Mouse (Mus musculus): ENCODE data around the gene Erc2. TPM values are rescaled to one million over a fixed set of nuclear protein-coding genes. Genes with fewer than 3 reads are reported as not detected.

Gene Erc2
- polyA plus RNA-seq, 1 experiment, result 1.0 TPM

DNA sequence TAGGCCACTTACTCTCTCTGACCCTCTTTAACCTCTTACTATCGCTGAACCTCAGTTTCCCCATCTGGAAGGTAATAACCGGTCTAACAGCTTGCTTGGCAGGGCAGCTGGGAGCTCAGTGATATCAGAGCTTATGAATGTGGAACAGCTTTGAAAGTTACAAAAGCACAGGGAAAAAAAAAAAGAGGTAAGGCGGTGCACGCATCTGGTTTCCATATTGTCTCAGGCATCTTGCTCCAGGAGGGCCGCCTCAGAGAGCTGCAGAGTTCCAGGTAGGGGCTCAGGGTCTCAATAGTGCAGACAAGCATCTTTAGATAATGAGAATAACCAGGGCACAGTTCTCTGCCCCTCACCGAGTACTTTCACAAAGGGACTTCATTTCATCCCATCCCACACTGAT is 816.9 kb downstream of the Erc2 start:
- DNase-seq (ENCODE audit: low spot score), result no peak

DNA sequence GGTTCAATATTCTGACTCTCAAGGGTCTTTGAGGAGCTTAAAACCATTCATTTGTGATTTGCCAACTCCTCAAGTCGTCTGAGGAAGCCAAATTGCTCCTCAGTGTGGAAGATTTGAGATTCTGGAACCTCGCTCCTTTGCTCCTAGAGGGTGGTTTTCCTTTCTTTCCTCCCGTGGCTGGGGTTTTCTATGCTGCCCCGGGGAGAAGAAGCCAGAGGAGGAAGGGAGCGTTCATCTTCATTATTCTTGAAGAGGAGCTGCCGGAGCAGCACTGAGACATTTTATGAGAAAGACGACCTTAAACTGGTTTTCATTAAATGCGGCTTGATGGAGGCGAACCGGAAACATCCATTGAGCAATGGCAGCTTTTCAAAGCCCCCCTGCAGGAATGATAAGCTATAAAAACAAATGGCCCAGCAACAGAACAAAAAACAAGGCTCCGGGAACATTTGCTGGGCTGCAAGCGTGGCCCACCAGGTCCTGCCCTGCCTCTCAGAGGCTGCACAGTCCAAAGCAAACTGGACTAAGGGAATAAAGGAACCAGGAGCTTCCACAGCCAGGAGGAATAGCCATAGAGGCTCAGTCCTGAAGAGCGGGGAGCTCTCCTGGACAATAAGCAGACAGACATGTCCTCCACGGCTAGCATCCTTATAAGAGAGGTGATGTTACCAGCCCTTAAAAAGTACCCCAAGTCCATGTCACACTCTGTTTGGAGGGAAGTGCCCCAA is 819.2 kb downstream of the Erc2 start:
- no peak for DNase-seq (ENCODE audit: low spot score)

DNA sequence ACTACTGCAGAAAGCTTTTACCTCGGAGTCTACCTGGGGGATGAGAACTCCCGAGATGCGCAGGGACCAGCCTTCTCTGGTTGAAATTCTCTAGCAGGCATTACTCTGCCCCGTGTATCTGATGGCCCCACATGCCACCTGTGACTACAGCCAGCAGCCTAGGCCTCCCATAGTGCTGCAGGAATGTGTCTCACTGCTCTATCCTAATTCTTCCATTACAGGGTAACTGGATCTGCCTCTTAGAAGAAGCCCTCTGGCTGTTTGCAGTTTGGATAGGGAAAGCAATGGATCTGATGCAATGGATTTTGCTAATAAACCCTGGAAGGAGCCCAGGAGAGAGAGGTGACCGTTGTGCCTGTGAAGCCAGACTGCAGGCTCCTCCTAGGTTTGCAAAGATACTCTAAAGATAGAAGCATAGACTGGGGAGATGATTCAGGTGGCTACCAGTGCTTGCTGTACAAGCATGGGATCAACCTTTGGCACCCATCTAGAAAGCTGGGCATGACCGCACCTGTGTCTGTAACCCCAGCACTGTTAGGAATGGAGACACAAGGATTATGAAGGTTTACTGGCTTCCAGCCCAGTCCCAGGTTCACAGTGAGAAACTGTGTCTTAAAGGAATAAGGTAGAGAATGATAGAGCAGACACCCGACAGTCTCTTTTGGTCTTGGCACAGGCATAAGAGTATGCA is 821.2 kb downstream of the Erc2 start:
- DNase-seq (ENCODE audit: low spot score), result no peak

DNA sequence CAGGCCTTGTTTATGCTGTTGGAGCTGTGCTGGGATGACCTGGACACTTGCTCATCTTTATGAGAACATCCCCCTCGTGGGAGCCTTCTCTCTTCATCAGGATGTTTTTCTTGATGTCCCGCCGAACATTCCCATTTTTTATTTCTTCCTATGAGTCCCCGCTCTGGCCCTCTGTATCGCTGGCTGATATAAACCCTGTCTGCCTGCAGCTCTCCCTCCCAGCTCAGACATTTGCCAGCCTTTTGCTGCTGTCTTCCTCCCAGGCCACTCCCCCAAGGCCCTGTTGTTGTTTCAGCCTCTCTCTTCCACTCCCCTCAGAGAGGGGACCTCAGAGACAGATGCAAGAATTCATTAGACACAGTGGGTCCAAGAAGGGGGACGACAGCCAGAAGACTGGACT is 823.5 kb downstream of the Erc2 start:
- no peak for DNase-seq (ENCODE audit: low spot score)

DNA sequence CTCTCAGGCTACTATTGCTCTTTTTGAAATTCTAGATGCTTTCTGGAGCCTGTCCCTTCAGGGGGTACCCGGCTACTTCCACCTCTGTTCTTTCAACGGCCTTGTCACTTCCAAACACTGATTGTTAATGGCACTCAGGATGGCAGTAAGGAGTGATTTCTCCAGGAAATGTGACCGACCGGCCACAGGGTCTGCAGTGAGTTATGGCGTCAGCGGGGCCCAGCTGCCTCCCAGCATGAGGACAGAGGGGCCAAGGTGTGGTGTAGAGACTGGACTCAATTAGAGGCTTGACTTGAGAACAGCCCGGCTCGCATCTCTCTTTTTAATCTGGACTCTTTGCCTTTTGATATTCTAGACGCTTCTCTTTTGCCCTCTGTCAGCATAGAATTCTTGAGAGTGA is 829.5 kb downstream of the Erc2 start:
- DNase-seq (ENCODE audit: low spot score), result no peak

DNA sequence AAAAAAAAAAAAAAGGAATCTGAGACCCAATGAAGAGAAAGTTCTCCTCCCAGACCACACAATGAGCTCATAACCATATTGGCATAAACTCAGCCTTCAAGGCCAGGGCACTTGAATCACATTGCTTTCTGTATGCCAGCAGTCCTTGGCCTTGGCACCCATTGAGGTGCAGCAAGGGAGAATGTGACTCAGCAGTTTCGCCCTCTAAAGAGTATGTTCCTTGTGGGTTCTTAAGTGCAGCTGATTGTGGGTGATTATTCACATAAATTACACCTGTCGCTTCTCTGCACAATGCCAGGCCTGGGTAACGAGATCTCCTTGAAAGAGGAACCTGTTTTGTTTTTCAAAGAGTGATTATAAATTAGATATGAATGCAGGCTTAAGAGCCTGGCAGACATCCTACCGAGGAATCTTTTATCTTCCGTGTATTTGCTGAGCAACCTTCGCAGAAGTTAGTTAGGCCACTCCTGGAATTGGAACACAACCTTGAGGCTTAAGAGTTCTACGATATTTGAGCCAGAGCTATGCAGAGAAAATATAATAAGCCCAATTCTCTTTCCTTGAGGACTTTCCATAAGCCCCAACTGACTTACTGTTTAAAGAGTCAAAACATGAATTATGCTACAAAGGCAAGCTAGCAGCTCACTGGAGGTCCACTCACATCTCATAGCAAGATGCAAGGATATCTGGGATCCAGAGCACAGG is 834.3 kb downstream of the Erc2 start:
- no peak for DNase-seq (ENCODE audit: low spot score)

DNA sequence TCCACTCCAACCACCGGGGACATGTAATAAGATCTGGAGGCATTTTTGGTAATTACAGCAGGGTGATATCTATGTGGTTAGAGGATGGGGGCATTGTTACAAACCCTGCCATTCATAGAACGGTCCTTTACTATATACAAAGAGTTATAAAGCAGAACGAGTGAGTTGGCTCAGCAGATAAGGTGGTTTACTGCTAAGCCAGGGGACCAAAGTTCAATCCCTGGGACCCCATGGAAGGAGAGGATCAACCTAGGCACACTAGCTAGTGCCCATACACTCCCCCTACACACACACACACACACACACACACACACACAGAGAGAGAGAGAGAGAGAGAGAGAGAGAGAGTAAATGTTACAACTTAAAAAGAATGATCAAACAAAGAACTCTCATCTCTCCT is 835.2 kb downstream of the Erc2 start:
- DNase-seq (ENCODE audit: low spot score), result no peak

DNA sequence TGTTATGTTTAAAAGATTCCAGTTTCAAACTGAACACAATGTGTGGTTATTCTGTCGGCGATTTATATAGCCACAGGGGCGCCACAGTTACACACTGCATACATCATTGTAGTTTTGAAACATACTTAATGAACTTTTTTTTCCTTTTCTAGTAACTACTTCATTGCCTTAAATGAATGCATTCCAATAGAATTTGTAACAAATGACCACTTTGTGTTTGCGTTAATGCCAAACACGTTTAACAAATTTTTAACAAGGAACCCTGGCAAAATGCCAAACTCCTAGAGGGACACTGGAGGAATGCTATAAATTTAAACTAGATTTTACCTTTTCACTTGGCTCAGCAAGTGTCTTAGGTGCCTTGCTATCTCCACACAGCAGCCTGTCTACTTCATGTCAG is 845.7 kb downstream of the Erc2 start:
- no peak for DNase-seq (ENCODE audit: low spot score)

DNA sequence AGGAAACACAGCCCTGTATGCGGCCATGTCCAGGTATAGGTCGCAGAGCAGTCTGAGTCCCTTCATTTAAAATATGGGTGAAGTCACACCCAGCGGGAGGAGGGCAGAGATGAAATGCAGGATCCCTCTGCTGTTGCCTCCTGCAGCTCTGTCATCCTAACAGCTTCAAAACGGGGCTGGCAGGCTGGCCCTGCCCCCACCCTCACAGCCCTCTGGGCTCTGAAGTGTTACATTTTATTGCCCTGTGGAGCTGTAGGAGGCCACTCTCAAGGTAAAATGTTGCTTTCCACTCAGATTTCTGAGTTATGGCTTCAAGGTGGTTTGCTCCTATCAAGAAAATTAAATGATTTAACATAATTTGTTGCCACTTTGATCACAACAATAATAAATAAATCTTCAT is 847.5 kb downstream of the Erc2 start:
- DNase-seq (ENCODE audit: low spot score), result no peak

DNA sequence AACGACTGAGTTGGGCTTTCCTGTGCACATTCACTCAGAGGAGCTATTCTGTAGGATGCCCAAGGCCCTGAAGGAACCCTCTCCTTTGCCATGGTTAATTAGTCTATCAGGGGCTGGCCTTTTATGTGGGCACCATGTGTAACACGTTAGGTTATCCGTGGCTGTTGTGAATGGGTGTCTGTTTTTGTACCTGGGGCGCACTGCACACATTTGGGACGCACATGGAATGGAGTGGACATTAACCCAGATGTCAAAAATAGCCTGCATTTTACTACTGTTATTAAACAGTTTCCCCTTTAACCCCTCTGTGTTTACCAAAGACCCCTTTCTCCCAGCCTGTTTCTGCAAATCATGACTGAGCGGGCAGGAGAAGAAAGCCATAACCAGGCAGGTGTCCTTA is 848.0 kb downstream of the Erc2 start:
- DNase-seq (ENCODE audit: low spot score), result no peak

DNA sequence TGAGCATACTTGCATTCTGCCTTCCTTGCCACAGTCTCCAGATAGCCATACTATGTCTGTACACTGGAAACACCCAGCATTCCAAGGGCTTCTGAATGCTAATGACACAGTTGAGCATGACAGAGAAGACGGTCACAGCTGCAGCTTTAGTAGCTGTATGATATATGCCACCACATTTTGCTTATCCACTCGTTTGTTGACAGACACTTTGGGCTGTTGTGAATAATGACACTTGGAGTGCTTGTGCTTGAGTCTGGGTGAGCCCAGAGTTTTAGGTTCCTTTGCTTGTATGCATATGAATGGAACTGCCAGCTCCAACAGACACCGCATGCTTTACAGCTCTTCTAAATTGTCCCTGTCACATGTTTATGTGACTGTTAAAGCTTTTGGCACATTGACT is 852.8 kb downstream of the Erc2 start:
- DNase-seq (ENCODE audit: low spot score), result no peak

DNA sequence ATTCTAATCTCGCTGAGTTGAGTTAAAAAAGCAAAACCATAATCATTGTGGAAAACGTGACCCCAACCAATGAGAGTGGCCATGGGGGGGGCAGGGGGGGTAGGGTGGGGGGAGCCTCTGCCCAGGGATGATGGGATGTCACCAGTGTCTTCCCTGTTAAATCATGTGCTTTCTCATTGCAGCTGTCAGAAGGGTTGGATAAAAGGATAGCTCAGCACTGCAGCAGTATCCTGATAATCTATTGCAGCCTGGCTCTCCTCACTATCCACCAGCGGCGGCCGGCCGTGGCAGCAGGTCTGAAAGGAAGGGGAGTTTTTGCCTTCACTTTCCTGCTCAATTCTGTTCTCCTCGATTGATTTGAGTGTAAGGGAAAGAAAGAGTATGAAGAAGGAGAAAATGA is 853.2 kb downstream of the Erc2 start:
- DNase-seq (ENCODE audit: low spot score), result no peak

DNA sequence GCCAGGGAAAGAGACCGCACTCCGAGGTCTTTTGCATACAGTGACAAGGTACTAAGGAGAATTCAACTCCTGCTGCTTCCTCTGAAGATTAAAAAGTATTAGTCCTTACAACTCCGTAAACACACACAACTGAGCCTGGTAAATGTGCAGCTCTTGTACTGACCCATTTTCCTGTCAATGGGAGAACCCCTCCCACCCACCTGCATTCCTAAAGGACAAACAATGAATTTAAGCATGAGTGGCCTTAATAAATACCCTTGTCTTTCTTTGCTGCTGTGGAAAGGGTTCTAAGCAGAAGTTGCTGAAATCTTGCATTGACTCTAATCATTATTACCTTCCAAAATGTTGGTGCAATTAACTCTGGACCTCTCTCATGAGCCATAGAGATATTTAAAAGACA is 854.5 kb downstream of the Erc2 start:
- DNase-seq (ENCODE audit: low spot score), result no peak

DNA sequence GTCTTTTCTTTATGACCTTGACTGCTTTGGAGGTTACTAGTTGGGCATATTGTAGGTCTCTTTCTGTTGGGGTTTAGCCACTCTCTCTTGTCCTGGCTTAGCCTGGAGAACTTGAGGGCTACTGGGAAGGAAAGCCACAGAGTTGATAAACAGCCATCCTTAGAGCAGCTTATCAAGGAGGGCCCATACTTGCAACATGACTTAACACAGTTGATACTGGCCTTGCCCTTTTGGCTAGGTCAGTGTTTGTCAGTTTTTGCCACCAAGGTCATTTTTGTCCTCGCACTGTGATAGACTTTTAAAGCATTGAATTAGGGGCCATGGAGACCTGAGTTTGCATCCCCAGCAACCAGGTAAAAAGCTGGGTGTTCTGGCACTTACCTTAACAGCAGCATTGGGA is 858.6 kb downstream of the Erc2 start:
- no peak for DNase-seq (ENCODE audit: low spot score)

DNA sequence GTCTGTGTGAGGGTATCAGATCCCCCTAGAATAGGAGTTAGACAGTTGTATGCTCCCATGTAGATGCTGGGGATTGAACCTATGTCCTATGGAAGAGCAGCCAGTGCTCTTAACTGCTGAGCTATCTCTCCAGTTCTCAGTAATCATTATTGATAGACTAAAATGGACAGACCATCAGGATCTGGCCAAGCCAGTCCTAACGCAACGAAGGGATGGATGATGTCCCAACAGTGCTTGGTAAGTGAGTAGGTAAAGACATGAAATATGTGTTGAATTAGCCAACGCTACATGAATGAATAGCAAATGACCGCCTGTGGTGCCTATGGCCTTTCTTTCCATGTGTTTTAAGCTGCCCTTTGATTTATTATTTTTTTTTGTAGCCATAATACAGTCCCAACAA is 871.6 kb downstream of the Erc2 start:
- DNase-seq (ENCODE audit: low spot score), result no peak

DNA sequence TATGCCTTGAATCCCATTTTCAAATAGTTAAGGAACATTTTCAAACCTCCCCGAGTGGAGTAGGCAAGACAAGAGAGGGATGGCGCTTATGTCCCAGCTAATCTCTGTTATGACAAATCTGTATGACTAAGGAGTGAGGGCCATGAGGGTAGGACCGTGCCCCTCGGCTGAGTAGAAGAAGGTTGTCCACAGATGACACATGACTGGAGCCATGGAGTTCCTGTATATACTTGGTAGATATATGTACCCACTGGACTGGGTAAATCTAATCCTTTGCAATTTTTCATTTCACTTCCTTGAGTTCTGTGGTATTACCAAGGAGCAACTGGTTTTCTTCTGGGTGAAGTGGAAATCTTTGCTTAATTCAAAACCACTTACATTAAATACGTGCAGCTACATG is 872.0 kb downstream of the Erc2 start:
- DNase-seq (ENCODE audit: low spot score), result no peak

DNA sequence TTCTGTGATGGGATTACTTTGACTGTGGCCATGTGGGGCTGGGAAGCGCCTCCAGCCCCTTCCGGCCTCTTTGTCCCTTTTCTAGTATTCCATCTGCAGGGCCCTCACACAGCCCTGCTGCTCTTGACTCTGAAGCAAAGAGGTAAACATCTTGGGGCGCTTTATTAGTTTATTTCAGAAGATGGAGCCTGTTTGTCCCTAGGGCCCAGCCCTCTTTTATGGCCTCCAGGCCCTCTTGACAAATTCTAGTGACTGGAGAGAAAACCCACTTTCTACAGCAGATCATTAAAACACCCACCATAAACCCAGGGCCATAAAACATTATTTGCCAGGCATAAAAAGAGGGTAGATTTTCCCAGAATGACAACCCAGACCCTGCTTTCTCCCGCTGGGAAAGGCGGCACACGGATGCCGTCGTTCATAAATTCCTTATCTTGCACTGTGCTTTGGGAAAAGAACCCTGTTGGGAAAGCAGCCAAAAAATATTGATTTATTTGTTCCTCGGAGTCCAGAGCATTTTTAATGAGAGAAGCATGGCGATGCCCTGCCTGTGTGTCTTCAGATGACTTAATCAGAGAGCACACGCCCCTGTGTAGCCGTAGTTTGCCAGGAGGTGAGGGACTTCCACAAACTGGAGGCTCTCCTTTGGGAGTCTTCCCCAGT is 879.1 kb downstream of the Erc2 start:
- DNase-seq (ENCODE audit: low spot score), result no peak

DNA sequence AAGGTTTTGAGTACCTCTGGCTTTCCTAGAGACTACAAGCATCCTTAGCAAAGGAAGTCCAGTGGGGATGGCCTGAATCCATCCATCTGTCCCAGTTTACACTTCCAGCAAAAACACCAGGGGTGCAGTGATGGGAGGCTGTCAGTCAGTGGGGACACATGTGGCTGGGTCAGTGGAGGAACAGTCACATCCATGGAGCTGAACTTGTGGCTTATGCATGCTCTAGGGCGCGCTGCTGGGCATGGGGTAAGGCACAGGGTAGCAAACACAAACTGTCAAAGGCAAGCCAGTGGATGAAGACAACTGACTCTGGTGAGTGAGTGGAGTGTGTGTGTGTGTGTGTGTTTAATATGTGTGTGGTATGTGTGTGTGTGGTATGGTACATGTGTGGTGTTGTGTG is 881.0 kb downstream of the Erc2 start:
- no peak for DNase-seq (ENCODE audit: low spot score)

DNA sequence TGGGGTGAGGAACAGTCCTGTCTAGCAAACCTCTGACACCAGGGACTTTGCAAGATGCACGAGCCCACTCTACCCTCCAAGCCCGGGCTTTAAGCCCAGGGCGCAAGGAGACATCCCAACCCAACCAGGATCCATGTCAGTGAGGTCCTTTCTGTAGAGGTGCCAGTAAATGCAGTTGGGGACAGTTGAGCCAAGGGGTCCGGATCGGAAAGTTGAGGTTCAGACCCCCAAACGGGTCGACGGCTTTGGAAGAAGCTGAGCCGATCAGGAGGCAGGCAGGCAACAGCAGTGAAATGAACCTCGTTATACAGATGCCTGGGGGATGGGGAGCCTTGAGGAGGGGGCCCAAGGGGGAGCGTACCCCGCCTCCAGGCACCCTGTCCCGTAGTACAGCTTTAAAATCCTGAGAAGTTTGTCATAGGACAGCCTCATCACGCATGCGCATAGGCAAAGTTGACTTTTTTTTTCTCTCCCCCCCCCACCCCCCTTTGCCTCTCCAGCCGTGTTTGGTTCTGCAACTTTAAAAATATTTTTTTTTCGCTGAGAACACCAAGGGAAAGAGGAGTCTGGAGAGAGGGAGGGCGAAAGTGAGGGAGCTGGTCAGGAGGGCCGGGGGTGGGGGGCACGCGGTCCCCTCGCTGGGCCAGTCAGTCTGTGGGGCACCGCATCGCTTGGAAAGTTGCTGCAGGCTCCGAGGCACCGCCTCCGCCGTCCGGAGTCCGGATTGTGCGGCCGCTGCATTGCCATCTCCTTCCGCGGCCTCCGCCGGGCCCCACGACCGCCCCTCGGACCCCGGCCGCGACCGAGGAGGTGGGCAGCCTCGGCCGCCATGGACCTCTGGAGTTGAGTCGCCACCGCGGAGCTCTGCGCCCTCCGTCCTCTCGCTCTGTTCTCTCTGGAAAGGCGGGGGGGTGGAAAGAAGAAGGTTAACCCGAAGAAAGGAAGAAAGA is 882.1 kb downstream of the Erc2 start, which contains the start of gene Wnt5a:
TSS of gene Wnt5a (plus strand) at position 650 of the 950 bp plus-strand sequence.
- DNase-seq (ENCODE audit: low spot score), result peak; percentile 59

DNA sequence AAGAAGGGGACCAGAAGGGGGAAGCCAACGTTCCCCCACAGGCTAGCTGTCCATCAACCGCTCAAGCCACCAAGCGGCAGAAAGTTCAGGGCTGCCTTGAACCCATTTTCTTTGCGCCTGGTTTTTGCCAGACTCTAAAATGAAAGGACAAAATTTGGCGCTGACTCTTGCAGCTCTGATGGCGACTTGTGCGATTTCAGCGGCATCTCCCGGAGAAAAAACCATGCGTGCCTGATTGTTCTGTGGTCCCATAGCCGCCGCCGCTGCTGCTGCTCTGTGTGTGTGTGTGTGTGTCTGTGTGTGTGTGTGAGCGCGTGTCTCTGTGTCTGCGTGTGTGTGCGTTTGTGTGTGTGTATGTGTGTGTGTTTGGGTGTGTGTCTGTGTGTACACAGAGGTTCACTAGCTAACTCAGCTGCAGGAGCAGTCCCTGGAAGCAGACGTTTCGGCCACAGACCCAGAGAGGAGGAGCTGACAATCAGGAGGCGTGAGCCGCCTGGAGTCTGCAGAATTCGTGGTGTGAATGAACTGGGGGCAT is 882.9 kb downstream of the Erc2 start:
- peak; percentile 57 for DNase-seq (ENCODE audit: low spot score)

Data from urinary bladder, adult 2 months (tissue).